Mouse (Mus musculus) right cerebral cortex, postnatal 25 days (tissue): ENCODE measurements around the gene Plxdc2.

ENCODE experiments used
- DNase-seq: peaks from one replicate; pipeline ENCODE4 v3.0.0; 2022

Plxdc2 gene

GRCm38 (mm10) chr2:16578153-16578552, 222.0 kb downstream of the Plxdc2 start:
- no peak for DNase-seq

DNA sequence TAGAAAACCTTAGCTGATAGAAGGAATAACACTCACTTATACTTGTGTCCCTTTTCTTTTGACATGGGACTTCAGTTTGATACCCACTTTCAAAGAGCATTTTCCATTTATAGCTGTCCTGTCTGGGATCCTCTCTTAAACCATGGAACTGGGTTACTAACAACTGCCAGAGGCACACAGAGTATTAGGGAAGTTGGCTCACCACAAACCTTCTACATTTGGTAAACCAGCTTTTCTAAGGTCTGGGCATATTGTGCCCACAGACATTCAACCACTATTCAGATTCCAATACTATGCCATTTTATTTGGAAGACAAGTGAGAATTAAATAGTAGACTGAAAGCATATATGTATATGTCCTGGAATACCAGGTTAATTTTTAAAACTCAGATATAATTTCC, 232.4 kb downstream of the Plxdc2 start:
- DNase-seq = no peak

DNA sequence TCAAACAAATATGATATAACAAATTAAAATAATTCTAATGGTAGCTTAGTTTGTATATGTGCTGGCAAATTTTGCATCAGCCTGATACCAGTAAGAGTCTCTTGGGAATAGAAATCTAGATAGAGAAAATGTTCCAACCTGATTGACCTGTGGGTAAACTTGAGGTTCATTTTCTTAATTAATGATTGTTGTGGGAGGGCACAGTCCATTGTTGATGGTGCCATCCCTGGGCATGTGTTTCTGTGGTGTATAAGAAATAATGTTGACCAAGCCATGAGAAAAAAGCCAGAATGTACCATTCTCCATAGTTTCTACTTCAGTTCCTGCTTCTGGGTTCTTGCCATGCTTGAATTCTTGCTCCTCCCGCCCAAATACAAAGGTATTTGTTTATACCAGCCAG, 239.3 kb downstream of the Plxdc2 start:
- DNase-seq = no peak

- no peak for DNase-seq
Observed at GRCm38 (mm10) chr2:16598231-16598630, 242.1 kb downstream of the Plxdc2 start.

- no peak for DNase-seq
Observed at GRCm38 (mm10) chr2:16604291-16604690, 248.2 kb downstream of the Plxdc2 start.

DNA sequence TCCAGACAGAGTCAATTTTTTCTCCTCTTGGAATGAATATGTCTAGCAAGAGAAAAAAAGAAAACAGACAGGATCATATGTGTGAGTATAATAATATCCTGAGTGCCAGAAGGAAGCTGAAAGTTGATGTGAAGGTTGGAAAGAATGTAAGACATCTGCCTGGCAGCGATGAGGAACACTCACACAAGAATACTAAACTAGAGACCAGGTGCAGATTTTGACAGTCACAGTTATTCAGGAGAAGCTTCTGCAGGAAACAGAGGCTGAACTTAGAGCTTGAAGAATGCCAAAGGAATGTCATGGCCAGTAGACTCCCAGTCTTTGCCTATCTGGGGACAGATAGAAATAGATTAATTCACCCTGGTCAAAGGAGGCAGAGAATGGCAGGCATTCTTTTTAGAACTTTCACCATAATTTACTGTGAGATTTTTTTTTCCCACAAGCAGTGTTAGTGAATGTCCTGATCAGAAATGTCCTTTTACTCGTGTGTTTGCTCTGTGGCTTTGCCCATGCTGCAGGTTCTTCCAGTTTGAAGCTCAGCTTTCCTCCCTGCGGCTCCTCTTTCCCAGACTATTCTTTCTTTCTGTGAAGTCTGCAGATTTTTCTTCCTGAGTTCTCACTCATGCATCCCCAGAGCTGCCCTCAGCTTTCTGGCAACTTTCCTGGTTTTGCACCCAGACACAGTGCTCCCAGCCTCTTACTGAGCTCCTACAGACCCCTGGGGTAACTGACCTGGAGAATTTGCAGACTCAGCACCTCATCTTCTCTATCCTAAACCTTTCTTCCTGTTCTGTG, 251.9 kb downstream of the Plxdc2 start:
- DNase-seq = peak; percentile 8

- DNase-seq = no peak
Observed at GRCm38 (mm10) chr2:16642061-16642460, 286.0 kb downstream of the Plxdc2 start.

GRCm38 (mm10) chr2:16651713-16652112, 295.6 kb downstream of the Plxdc2 start:
- DNase-seq = no peak

- no peak for DNase-seq
Observed at GRCm38 (mm10) chr2:16664516-16664915, 308.4 kb downstream of the Plxdc2 start.

DNA sequence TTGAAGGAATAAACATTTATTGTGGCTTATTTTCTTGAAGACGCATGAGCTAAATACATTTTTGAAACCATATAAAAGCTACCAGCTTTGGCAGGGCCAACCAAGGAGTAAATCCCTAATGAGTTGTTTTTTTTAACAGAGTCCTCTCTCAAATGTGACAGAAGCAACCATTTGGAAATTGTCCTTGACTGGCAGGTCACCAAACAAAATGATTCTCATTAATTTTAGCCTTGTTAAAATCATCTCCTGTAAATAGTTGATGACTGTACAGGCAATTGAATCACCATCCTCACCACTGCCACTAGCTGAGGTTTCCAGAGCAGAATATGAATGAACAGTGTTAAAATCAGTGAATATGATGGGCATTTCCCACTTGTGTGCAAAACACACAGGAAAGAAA, 312.3 kb downstream of the Plxdc2 start:
- no peak for DNase-seq

DNA sequence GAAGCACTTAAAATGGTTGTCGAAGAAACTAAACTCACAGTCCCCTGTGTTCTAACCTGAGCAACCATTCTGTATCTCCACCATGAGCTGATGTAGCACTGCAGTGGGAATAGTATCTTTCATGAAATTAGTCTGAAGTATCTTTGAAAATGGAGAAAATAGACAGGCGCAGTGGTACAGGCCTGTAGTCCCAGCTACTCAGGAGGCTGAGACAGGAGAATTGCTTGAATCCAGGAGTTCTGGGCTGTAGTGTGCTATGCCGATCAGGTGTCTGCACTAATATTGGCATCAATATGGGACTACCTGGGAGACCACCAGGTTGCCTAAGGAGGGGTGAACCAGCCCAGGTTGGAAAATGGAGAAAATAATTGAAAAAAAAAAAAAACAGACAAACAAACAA, 326.8 kb downstream of the Plxdc2 start:
- no peak for DNase-seq

- DNase-seq = no peak
Observed at GRCm38 (mm10) chr2:16683739-16684138, 327.6 kb downstream of the Plxdc2 start.

GRCm38 (mm10) chr2:16684529-16684928, 328.4 kb downstream of the Plxdc2 start:
- DNase-seq = no peak

DNA sequence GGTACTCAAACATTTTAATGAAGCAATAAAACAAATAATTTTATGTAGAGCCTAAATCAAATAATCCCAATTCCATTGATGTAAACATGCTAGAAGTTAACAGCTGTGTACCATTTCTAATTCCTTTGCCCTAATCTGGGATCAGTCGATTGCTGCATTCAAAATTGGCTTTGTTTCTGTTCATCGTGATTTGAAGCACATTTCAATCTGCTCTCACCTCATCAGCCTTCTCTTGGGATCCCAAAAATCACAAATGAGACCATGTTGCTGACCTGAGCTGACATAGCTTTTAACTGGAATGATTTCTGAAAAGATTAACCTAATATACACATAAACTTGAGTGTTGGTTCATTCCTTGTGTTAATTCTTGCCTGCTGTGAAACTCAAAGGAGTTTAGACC, 340.3 kb downstream of the Plxdc2 start:
- no peak for DNase-seq

- no peak for DNase-seq
Observed at GRCm38 (mm10) chr2:16697181-16697580, 341.1 kb downstream of the Plxdc2 start.

GRCm38 (mm10) chr2:16706227-16706626, 350.1 kb downstream of the Plxdc2 start:
- no peak for DNase-seq

GRCm38 (mm10) chr2:16709885-16710284, 353.8 kb downstream of the Plxdc2 start:
- no peak for DNase-seq

DNA sequence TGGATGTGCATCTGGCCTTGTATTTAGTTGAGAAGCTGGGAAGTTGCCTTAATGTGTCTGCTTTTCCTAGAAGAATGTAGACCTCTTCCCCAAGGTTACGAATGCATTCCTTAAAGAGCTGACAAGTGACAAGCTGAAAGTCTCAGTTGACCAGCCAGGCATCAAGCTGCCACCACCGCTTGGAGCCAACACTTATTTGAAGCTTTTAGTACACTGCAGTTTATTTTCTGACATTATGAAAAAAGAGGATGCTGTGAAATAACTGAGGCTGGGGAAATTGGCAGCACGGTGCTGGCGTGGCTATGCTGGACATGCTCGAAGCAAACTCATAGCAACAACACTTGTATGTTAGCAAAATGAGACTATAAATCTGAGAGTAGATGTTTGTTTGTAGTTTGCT, 374.9 kb downstream of the Plxdc2 start:
- no peak for DNase-seq

GRCm38 (mm10) chr2:16734381-16734780, 378.3 kb downstream of the Plxdc2 start:
- DNase-seq = no peak

DNA sequence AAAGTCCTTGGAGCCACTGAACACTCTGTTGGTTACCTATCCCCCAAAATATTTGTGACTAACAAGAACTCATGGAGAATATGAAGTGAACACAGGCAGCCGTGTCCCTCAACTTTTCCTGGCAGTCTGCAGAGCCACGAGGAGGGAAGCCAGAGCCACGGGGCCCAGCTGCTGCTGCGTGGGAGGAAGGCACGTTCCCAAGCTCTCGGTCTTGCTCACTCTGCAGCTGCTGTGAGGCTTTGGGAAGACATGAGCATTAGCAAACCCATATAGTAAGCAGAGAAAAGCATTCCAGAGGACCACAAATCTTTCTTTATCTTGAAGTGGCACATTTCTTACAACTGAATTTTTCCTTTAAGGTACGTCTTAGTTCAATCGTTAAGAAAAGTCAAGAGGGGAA, 382.1 kb downstream of the Plxdc2 start:
- peak; percentile 74 for DNase-seq

DNA sequence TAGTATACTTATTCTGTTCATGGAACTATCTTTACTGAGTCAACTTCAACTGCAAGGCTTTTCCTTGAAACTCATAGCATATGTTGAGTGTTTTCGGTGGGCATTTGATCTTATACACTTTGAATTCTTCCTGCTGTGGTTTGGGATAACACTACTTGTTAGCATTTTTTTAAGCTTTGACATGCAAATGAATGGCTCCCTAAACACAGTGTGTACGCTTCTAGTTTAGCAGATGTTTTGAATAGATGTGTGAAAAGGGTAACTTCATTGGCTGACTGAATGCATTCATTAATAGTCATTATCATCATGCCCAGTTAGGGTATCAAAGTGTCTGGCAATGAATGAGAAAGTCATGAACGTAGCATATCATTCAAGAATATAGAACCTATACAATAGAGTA, 385.7 kb downstream of the Plxdc2 start:
- DNase-seq = no peak

GRCm38 (mm10) chr2:16743568-16743967, 387.5 kb downstream of the Plxdc2 start:
- no peak for DNase-seq

- DNase-seq = no peak
Observed at GRCm38 (mm10) chr2:16749302-16749909, 393.3 kb downstream of the Plxdc2 start.

DNA sequence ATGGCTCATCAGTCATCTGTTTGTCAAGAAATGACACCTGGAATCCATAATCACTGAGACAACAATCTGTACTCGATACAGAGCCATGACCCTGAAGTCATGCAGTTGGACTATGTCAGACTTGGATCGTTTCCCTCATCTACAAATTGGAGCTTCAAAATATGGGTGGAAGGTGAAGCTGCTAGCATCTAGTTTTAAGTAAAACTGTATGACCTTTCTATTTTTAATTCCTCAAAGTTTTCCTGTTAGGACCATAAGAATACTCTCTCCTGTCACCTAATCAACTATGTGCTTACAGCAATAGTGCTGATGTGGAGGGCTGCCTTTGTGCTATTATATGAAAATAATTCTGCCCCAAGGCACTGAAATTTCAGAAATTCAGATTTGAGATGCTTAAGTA, 401.1 kb downstream of the Plxdc2 start:
- DNase-seq = no peak

DNA sequence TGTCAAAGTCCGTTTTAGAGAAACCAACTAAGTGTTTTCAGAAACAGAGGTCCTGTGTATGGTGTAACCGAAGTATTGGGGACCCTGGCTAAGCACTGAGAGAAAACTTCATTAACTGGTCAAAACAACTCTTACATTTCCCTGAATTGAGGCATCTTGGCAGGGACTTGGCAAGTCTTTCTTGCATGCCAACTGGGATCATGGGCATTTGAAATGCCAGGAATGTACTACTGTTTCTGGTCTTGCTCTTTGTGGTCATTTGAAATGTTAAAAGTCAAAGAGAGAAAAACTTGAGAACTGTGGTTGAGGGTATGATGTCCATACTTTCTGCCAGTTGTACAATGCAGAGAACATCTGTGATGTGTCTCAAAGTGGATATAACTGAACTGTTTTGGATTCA, 403.7 kb downstream of the Plxdc2 start:
- no peak for DNase-seq
